Mouse (Mus musculus): ENCODE results near the gene Nubp2.

- TF ChIP-seq POLR2A (IDR thresholded peaks at IDR 0.05; ENCODE audit: insufficient read depth, low read length) (no peak), EP300 (IDR thresholded peaks at IDR 0.05; ENCODE audit: insufficient read depth, low read depth, low read length) (no peak)
Observed at GRCm38 (mm10) chr17:24860076-24860475, 26.1 kb downstream of the Nubp2 start.

All from ES-Bruce4 (cell line).